Mouse (Mus musculus) hindbrain, embryonic 11.5 days (tissue): ENCODE measurements around the gene Cirbp. TPM values are rescaled to one million over a fixed set of nuclear protein-coding genes. Genes with fewer than 3 reads are reported as not detected.
"Not testable (repeated sequence)": the region's sequence is repeated elsewhere in the genome, so short reads cannot be mapped to it uniquely, and the experiment has no call there.

Source experiments
- ATAC-seq: fragments of 200-750 bp; cut with Nextera tagmentation; 2 replicates; pipeline ENCODE4 v1.8.0; 2017; ENCODE audit warnings: mild to moderate bottlenecking, moderate TSS enrichment, moderate library complexity; ENCODE audit not compliant: low FRiP score
- DNase-seq: peaks from one replicate; pipeline ENCODE4 v3.0.0-alpha.2; 2015; ENCODE audit warnings: low spot score
- H3K27ac ChIP-seq: fragments of 300-500 bp; sonication (generic); 2 replicates; pipeline ENCODE4 v1.5.1; 2014; ENCODE audit warnings: mild to moderate bottlenecking, low read depth, low read length
- H3K27me3 ChIP-seq: fragments of 300-500 bp; sonication (generic); 2 replicates; pipeline ENCODE4 v1.6.1; 2014; ENCODE audit warnings: mild to moderate bottlenecking, low read length, moderate library complexity, mixed read lengths; ENCODE audit not compliant: control insufficient read depth, insufficient read depth
- H3K36me3 ChIP-seq: fragments of 300-500 bp; sonication (generic); 2 replicates; pipeline ENCODE4 v1.6.1; 2014; ENCODE audit warnings: mild to moderate bottlenecking, low read length, moderate library complexity, mixed read lengths; ENCODE audit not compliant: control insufficient read depth, insufficient read depth
- H3K4me1 ChIP-seq: fragments of 300-500 bp; sonication (generic); replicated peaks from 2 replicates; pipeline ENCODE4 v1.6.1; 2014; ENCODE audit warnings: low read length, mixed read lengths; ENCODE audit not compliant: control insufficient read depth, insufficient read depth
- H3K4me2 ChIP-seq: fragments of 300-500 bp; sonication (generic); replicated peaks from 2 replicates; pipeline ENCODE4 v1.6.1; 2014; ENCODE audit warnings: mild to moderate bottlenecking, low read depth, low read length
- H3K4me3 ChIP-seq: fragments of 300-500 bp; sonication (generic); 2 replicates; pipeline ENCODE4 v1.5.1; 2014; ENCODE audit warnings: low read depth, low read length
- H3K9ac ChIP-seq: fragments of 300-500 bp; sonication (generic); 2 replicates; pipeline ENCODE4 v1.6.1; 2014; ENCODE audit warnings: low read depth, low read length
- H3K9me3 ChIP-seq: fragments of 300-500 bp; sonication (generic); 2 replicates; pipeline ENCODE4 v1.6.1; 2016; ENCODE audit warnings: low read length; ENCODE audit not compliant: control insufficient read depth
- WGBS: fragments of 180-500 bp; shearing (Covaris S2); extraction: QIAGEN DNeasy Blood & Tissue Kit; methylation state at CpG from one replicate; pipeline ENCODE4 v1.1.7; 2014; 5-methylcytosine and 5-hydroxymethylcytosine counted together
- polyA plus RNA-seq: library from polyadenylated mRNA; unstranded; fragments of >200 nt; fragmentation: Nextera tagmentation; extraction: Ambion mirVana; gene quantifications from 2 replicates; pipeline ENCODE4 v1.2.1, GENCODE M21; 2014

The Cirbp gene
- polyA plus RNA-seq, 1 experiment from 2014 or later = 83.4 TPM

- Histone ChIP-seq H3K4me2 (no peak overlapping the region), H3K36me3 (no peaks in the 10 kb centered on the region), H3K27me3 (0 out of 2 replicates have a peak, but pooled peaks cover 2% of the 10 kb centered on the region), H3K4me3 (no peak overlapping the region), H3K9ac (no peak overlapping the region), H3K4me1 (peaks cover 30% of the 10 kb centered on the region), H3K9me3 (no peaks in the 10 kb centered on the region), H3K27ac (no peak overlapping the region)
- DNase-seq = no peak
- ATAC-seq = no peak
- 74% methylated on average over 6 of the region's 6 CpGs for WGBS
These were observed 3.0 kb upstream of the Cirbp start for GRCm38 (mm10) chr10:80162716-80163299.

- ATAC-seq (no peak), DNase-seq (peak; percentile 2)
- H3K4me2 ChIP-seq = no peak overlapping the region
- H3K27me3 ChIP-seq = 0 out of 2 replicates have a peak, but pooled peaks cover 2% of the 10 kb centered on the region
- WGBS = 78% methylated on average over 8 of the region's 8 CpGs
- H3K36me3 ChIP-seq = no peaks in the 10 kb centered on the region
- H3K9ac ChIP-seq = no peak overlapping the region
- no peaks in the 10 kb centered on the region for H3K9me3 ChIP-seq
- H3K4me3 ChIP-seq = no peak overlapping the region
- no peak overlapping the region for H3K27ac ChIP-seq
- H3K4me1 ChIP-seq = peaks cover 26% of the 10 kb centered on the region
These were observed 2.1 kb upstream of the Cirbp start for GRCm38 (mm10) chr10:80163721-80164120.

- peak overlapping the region; percentile 70 for H3K4me2 ChIP-seq
- H3K4me3 ChIP-seq = peak overlapping the region; percentile 34
- peak overlapping the region; percentile 77 for H3K27ac ChIP-seq
- WGBS = 10% methylated on average over 43 of the region's 44 CpGs
- DNase-seq (no peak), ATAC-seq (peak; percentile 10)
- H3K4me1 ChIP-seq = peaks cover 23% of the 10 kb centered on the region
- peak overlapping the region; percentile 49 for H3K9ac ChIP-seq
- no peaks in the 10 kb centered on the region for H3K9me3 ChIP-seq
- H3K27me3 ChIP-seq = 0 out of 2 replicates have a peak, but pooled peaks cover 2% of the 10 kb centered on the region
- H3K36me3 ChIP-seq = no peaks in the 10 kb centered on the region
These were observed 1.4 kb upstream of the Cirbp start for GRCm38 (mm10) chr10:80164161-80164997.

GRCm38 (mm10) chr10:80164998-80165344 lies 814 bp upstream of the Cirbp start:
- Histone ChIP-seq H3K4me3 (peak overlapping the region; percentile 34), H3K36me3 (peaks cover 2% of the 10 kb centered on the region; the same call in 1 of the 2 replicates), H3K27ac (peak overlapping the region; percentile 77), H3K9ac (peak overlapping the region; percentile 49), H3K9me3 (no peaks in the 10 kb centered on the region), H3K4me2 (peak overlapping the region; percentile 70), H3K4me1 (peaks cover 23% of the 10 kb centered on the region), H3K27me3 (0 out of 2 replicates have a peak, but pooled peaks cover 2% of the 10 kb centered on the region)
- ATAC-seq = peak; percentile 25
- under 1% methylated on average over 17 of the region's 17 CpGs for WGBS
- DNase-seq = peak; percentile 97

- H3K27me3 ChIP-seq, H3K4me3 ChIP-seq: not testable (repeated sequence)
- peaks cover 17% of the 10 kb centered on the region for H3K4me1 ChIP-seq
These were observed 351 bp downstream of the Cirbp start for GRCm38 (mm10) chr10:80166136-80166535.

GRCm38 (mm10) chr10:80167460-80168037 lies 1.8 kb downstream of the Cirbp start:
- peak overlapping the region; percentile 57 for H3K4me2 ChIP-seq
- peaks cover 17% of the 10 kb centered on the region for H3K36me3 ChIP-seq
- H3K27ac ChIP-seq = peak overlapping the region; percentile 97
- peak; percentile 92 for ATAC-seq
- H3K9me3 ChIP-seq = no peaks in the 10 kb centered on the region
- H3K27me3 ChIP-seq = 0 out of 2 replicates have a peak, but pooled peaks cover 2% of the 10 kb centered on the region
- peak overlapping the region; percentile 95 for H3K4me3 ChIP-seq
- peaks cover 17% of the 10 kb centered on the region for H3K4me1 ChIP-seq
- under 1% methylated on average over 55 of the region's 55 CpGs for WGBS
- H3K9ac ChIP-seq = peak overlapping the region; percentile 99
- peak; percentile 99 for DNase-seq

More at GRCm38 (mm10) chr10:80166136-80166535, 351 bp downstream of the Cirbp start:
- not testable (repeated sequence) for H3K4me2 ChIP-seq, ATAC-seq, H3K9me3 ChIP-seq, DNase-seq, H3K36me3 ChIP-seq
- Histone ChIP-seq H3K9ac (peak overlapping the region; percentile 44; the same call in 1 of the 2 replicates), H3K27ac (peak overlapping the region; percentile 82)
- WGBS = 86% methylated on average over 4 of the region's 4 CpGs

GRCm38 (mm10) chr10:80168038-80168661 lies 2.4 kb downstream of the Cirbp start:
- H3K4me2 ChIP-seq = peak overlapping the region; percentile 57
- DNase-seq (peak; percentile 96), ATAC-seq (peak; percentile 61)
- peak overlapping the region; percentile 97 for H3K27ac ChIP-seq
- WGBS = 0% methylated on average over 41 of the region's 48 CpGs
- H3K36me3 ChIP-seq = peaks cover 17% of the 10 kb centered on the region
- no peaks in the 10 kb centered on the region for H3K9me3 ChIP-seq
- H3K27me3 ChIP-seq = 0 out of 2 replicates have a peak, but pooled peaks cover 2% of the 10 kb centered on the region
- peaks cover 17% of the 10 kb centered on the region for H3K4me1 ChIP-seq
- H3K4me3 ChIP-seq = peak overlapping the region; percentile 95
- peak overlapping the region; percentile 99 for H3K9ac ChIP-seq

- Histone ChIP-seq H3K27ac (no peak overlapping the region), H3K4me3 (peak overlapping the region; percentile 95; the same call in 1 of the 2 replicates), H3K9ac (peak overlapping the region; percentile 99; the same call in 1 of the 2 replicates), H3K4me2 (peak overlapping the region; percentile 57), H3K27me3 (0 out of 2 replicates have a peak, but pooled peaks cover 2% of the 10 kb centered on the region), H3K4me1 (peaks cover 17% of the 10 kb centered on the region), H3K9me3 (no peaks in the 10 kb centered on the region), H3K36me3 (peaks cover 17% of the 10 kb centered on the region)
- WGBS = 77% methylated on average over 1 of the region's 1 CpGs
- ATAC-seq = no peak
- DNase-seq = no peak
These were observed 3.3 kb downstream of the Cirbp start for GRCm38 (mm10) chr10:80169070-80169469.
